Mouse (Mus musculus) lung, postnatal 0 days (tissue): Measurements from ENCODE around the gene Treh.

Experiments used
- CTCF ChIP-seq: IDR thresholded peaks from 2 replicates; pipeline ENCODE4 v1.5.1; 2016; ENCODE audit warnings: antibody characterized with exemption, mild to moderate bottlenecking
- EP300 ChIP-seq: IDR thresholded peaks from 2 replicates; pipeline ENCODE4 v1.6.1; 2016; ENCODE audit warnings: antibody characterized with exemption, mild to moderate bottlenecking, control low read depth

GRCm38 (mm10) chr9:44699730-44700129 is 26.7 kb downstream of the Treh start:
- no peak for TF ChIP-seq CTCF
- no peak for TF ChIP-seq EP300
